Mouse (Mus musculus) C2C12 (cell line): ENCODE measurements around the gene Tmem198b.

Experiments used
- CTCF ChIP-seq: IDR thresholded peaks from one replicate; pipeline ENCODE4 v1.5.1; 2011; ENCODE audit not compliant: control insufficient read depth, insufficient read depth, insufficient read length
- FOSL1 ChIP-seq: IDR thresholded peaks from one replicate; pipeline ENCODE4 v1.8.0; 2011; ENCODE audit warnings: mild to moderate bottlenecking, low read length; ENCODE audit not compliant: poor library complexity, insufficient read depth, severe bottlenecking
- MAX ChIP-seq: IDR thresholded peaks from one replicate; pipeline ENCODE4 v1.6.1; 2011; ENCODE audit warnings: mild to moderate bottlenecking, control low read depth
- MYOG ChIP-seq: IDR thresholded peaks from one replicate; pipeline ENCODE4 v1.6.1; 2011; ENCODE audit not compliant: control insufficient read depth, insufficient read length; ENCODE audit errors: extremely low read depth
- USF1 ChIP-seq: IDR thresholded peaks from one replicate; pipeline ENCODE4 v1.6.1; 2011; ENCODE audit warnings: low read depth, mild to moderate bottlenecking, control low read depth, moderate library complexity

DNA sequence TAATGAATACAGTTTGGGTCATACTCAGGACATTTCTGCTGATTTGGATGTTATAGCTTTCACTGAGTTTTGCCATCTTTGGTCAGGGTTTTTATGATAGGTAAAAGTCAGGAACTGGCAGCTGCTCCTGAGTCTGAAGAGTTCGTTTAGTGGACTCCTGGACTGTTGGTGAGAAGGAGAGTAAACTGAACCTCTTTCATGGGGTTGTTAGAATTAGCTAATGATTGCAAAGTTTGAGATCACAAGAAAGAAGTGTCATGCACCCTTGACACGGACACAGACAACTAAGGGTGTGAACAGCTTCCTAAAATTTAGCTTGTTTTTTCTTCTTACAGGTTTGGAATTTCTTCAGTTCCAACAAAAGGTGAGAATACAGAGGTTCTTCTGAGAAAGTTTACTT is 44.3 kb upstream of the Tmem198b start:
- TF ChIP-seq CTCF (no peak), FOSL1 (no peak), USF1 (no peak), MYOG (no peak), MAX (no peak)
